Mouse (Mus musculus) lung, postnatal 14 days (tissue): Measurements from ENCODE around the gene Cacna2d3.

ENCODE experiments used
- DNase-seq: peaks from one replicate; pipeline ENCODE4 v3.0.0; 2021

Cacna2d3 gene

GRCm38 (mm10) chr14:29382786-29383185, 338.9 kb downstream of the Cacna2d3 start:
- DNase-seq, result no peak

DNA sequence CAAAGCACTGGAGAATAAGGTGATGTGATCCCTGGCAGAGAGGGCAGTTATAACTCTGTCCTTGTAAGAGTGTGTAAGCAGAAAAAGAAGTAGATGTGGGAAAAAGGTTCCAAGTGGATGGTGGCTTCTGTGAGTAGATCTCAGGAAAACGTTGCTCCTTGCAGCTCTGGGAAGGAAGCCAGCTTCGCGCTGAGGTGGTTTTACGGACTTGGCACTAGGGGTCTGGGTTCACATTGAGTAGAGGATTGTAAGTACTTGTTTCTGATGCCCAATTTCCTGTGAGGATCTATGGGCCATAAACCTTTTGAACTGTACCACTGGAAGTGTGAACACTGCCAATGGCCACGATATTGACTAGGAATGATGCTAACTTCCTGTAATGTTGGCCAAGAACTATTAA, 354.8 kb downstream of the Cacna2d3 start:
- DNase-seq, result no peak

- DNase-seq, result no peak
Measured at GRCm38 (mm10) chr14:29362448-29362847, 359.2 kb downstream of the Cacna2d3 start.

DNA sequence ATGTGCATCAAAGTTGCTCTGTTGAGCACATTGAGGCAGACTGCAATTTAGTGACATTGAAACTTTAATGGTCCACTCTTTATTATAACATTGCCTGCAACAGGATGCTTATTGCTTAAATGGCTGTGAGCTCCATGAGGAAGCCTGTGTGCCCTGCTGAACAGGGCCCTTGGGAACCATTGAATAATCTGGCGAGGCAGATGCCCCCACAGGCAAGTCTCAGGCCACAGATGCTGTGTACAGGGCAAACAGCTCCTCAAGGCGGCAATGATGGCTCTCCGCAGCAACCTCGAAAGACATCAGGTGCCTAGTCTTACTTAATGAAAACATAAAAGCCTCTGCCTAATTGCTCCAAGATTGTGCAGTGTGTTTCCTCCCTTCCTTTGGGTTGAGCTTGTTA, 371.0 kb downstream of the Cacna2d3 start:
- DNase-seq, result no peak

DNA sequence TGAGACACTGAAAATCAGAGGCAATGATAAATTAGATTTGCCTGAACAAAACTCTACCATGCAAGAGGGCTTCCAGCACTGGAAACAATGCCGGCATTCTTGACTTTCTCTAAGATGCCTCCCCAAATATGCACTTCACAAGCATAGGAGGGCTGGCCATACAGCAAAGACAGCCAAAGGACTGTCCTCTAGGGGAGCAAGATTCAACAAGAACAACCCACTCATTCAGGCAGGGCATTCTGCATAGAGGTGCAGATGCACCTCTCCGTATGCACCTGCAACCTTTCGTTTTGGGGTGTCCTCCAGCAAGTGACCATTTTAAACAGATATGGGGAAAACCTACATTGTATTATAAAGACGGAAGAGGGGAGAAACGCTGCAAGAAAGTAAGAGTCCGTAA, 380.1 kb downstream of the Cacna2d3 start:
- DNase-seq, result no peak

DNA sequence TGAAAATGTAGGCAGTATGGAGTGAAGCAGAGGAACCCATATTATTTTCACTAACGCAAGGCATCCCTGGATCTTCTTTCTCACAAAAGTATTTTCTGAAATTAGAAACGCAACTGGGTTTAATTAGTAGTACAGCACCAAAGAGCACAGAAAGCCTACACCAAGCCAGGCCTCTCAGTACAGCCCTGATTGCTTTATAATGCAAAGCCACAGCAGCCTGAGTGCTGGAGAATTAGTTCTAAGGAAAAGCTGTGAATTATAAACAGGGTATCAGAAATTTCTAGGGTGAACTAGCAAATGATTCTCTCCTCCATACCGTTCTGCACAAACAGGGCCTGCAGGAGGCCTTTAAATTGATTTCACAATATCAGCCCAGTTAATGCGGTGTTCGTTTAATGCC, 380.9 kb downstream of the Cacna2d3 start:
- DNase-seq, result no peak

DNA sequence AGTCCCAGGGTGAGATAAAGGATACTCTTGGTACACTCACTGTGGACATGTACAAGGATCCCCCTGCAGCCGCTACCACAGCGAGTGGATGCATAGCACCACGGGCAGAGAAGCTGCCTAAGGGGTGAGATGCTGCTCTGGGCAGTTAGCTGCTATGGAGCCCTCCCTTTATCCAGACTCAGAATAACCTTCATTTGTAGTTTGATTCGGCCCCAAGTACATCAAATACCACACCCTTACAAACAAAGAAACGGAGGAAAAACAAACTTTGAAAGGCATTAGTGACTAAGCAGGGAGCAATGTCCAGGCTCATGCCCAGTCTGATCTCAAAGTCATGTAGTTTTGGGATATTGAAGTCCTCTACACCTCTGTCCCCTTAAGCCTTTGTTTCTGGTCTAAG, 386.8 kb downstream of the Cacna2d3 start:
- DNase-seq, result no peak

DNA sequence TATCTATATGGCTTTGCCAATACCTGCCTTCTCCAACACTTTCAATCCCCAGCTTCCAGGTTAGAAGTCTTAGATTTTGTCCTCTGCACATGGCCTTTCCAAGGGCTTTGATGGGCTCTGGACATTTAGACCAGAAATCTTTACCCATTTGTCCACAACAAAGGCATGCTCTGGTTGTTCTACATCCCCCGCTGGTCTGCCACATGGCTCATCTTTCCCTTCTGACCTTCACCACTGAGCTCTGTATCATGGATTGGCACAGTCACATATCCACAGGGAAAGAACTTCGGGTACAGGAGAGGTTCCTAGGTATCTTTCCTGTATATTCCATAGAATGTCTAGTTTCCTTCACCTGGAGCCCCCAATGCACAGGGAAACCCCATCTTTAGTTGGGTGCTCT, 387.4 kb downstream of the Cacna2d3 start:
- DNase-seq, result no peak

DNA sequence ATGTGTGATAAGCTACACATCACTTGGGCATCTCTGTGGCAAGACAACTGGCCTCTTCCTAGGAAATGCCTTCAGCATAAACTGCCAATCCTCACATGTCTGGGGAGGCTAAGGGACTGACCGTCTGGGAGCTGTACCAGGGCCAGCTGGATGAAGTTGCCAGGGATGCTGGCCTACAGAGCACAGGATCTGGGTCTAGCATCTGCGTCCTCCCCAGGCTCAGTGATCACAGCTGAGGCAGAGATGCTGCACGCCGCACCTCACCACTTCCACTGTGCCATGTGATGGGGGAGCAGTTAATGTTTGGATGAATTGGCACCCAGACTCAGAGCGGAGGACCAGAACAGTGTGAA, 397.3 kb downstream of the Cacna2d3 start:
- no peak for DNase-seq

- DNase-seq, result no peak
Measured at GRCm38 (mm10) chr14:29323718-29324429, 397.8 kb downstream of the Cacna2d3 start.

DNA sequence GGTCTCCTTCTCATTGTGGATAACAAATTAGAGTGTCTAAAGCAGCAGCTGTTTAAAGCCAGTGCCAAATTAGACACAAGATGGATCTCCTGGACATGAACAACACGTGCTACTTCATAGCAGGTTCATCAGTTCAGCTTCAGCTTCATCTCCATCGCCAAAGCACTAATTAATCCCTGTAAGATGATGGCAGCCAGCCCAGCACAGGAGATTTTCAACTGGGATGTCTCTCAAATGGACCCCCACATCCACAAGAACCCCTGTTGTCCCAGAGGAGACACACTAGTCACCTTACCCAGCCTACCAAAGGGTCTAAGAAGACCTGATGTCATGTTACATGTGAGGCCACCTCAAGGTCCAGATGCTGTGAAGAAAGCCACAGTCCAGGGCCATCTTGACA, 408.2 kb downstream of the Cacna2d3 start:
- no peak for DNase-seq

DNA sequence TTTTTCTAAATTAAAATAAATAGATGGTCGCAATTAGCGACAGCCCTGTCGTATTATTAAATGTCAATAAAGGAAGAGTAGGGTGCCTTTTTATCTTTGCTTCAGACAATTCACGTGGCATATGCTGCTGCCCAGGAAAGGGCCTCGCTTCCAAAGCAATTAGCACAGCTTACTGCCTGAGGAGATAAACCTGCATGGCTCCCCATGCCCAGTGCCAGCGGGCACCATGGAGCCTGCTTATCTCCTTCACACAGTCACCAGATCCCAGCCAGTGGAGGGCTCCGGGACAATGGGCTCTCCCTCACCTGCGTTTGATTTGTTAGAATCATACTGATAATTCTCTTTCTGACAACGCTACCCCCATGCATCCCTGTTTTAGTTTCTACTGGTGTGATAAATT, 416.0 kb downstream of the Cacna2d3 start:
- no peak for DNase-seq

GRCm38 (mm10) chr14:29296185-29296754, 425.4 kb downstream of the Cacna2d3 start:
- no peak for DNase-seq

DNA sequence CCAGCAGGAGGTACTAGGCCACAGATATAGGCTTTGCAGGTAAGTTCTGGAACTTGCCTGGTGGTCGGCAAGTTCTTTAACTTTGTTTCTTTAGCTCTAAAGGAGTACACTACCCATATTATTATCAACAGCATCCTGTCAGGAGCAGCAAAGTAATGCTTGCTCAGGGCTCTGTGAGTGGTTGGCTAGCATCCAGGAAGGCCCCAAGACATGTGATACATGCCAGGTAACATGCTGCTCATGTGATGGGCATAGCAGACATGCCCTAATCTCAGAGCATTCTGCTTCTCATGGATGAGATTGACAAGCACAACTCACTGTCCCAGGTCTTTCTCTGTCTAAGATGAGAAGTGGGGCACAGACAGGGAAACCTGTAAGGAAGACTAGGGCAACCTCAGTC, 442.8 kb downstream of the Cacna2d3 start:
- no peak for DNase-seq

GRCm38 (mm10) chr14:29278401-29278800, 443.3 kb downstream of the Cacna2d3 start:
- DNase-seq, result no peak

DNA sequence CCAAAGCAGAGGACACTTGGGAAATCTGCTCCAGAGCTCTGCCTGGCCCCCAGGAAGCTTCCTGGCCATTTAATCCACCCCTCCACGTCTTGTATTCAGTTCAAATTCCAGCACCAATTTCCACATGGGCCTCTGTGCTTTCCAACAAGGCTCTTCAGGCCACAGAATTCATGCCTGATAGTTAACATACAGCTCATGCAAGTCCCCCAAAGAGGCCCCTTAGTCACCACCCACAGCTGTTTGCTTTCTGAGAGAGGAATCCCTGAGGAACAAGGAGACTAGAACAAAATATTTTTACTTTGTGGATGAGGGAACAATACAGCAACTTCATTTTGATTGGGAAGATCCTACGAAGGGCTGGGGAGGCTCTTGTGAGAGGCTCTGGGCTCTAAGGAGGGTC, 444.0 kb downstream of the Cacna2d3 start:
- no peak for DNase-seq

- no peak for DNase-seq
Measured at GRCm38 (mm10) chr14:29273890-29274289, 447.8 kb downstream of the Cacna2d3 start.

DNA sequence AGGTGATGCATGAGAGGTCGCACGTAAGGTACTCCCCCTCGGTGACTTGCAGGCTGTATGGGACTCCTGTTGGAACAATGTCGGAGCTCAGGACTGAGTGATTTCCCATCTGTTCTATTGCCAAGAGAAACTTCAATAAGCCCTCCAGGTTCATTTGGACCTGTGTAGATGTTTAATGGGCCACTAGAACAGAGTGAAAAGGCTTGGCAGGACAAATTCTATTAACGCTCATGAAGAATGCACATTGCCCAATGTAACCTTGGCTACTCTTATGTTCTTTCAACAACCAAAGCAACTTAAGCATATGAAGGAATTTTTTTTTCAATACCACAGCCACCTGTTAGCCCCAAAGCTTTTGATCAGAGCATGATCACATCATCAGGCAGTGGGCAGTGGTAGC, 451.1 kb downstream of the Cacna2d3 start:
- no peak for DNase-seq

DNA sequence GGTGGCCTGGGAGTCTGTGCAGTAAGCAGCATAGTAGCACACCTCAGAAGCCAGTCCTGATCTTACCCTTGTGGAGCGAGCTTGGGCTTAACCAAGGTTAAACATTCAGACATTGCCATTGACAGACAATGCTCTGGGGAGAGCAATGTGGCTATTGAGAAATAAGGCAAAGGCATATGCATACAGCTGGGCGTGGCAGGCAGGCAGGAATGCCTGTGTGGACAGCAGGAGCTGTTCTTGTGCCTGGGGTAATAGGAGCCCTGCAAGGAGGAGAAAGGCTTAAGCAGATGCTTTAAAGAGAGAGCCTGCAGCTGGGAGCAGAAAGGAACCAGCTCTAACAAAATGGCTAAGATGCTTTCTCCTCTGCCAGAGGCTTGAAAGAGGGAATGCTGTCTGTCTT, 451.8 kb downstream of the Cacna2d3 start:
- peak; percentile 10 for DNase-seq

- DNase-seq, result no peak
Measured at GRCm38 (mm10) chr14:29268609-29269008, 453.1 kb downstream of the Cacna2d3 start.

DNA sequence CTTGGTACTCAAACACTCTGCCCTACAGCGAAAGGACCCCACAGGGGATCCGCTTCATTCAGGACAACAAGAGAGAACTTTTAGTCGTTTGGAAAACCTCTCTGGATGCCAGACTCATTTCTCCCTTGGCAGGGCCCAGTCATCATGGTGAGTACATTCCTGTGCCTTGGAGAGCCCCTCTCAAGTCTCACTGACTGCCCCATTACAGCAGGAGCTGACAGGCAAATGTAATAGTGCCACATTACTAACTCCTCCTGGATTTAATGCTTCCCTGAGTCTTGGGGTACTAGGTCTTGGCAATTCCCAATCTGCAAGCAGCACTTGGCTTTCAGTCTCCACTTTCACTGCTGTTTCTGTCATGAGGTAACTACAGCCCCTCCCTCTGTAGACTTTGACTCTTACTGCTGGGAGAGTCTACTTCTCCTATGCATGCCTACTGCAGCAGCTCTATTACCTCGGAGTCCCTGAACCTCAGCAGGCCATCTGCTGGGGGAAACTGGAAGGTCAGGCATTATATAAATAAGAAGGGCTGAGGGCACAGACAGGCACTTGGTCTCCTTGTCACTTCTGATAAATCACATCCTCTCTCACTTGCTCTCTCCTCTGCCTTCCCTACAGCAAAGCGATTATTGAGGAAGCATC, 454.3 kb downstream of the Cacna2d3 start:
- DNase-seq, result peak; percentile 31

DNA sequence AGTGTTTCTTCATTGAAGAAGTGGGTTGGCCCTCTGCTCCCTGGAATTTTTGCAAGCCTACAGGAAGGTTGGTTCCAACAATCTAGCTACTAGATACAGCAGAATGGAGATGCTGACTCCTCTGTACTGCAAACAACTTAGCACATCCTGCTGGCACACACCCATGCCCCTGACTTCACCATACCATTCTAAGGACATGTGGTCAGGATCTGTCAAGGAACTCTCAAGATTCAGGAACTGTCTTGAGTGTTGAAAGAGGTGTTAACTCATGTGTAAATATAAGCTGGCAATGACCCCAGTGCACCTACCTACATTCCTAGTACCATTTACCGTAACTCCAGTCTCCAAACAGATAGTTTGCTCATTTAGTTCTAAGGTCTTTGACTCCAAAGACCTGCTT, 461.0 kb downstream of the Cacna2d3 start:
- DNase-seq, result peak; percentile 32

DNA sequence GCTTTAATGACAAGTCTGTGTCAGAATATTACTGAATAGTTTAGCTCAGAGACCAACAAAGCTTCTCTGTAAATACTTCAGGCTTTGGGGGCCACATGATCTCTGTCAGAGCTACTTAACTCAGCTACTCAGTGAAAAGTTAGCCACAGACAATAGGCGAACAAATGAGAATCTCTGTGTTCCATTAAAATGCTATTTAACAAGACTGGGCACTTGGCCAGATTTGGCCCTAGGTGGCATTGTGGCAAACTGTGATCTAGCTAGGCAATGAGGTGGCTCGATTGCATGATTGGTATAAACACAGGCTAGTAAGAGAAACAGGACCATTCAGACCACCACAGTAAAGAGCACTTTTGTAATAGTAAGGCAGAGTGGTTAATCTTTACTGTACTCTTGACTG, 478.1 kb downstream of the Cacna2d3 start:
- no peak for DNase-seq

DNA sequence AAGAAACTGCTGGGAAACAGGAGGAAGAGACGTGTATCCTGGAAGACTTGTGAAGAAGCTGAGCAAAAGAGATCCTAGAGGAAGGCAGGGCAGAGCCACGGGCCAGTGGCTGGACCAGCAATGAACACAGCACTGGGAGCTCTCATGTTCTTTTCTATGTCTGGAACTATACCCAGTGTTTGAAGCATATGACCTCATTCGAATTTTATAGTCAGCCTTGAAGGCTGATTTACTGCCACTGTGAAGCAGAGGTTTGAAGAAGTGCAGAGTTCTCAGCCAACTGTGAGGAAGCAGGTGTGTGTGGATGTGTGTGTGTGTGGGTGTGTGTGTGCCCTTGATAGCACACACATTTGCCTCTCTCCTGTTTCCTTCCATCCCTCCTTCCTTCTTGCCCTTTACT, 483.2 kb downstream of the Cacna2d3 start:
- no peak for DNase-seq
